Mouse (Mus musculus) layer of hippocampus, postnatal 36 days (tissue): Measurements from ENCODE around the gene Atg14. TPM values are rescaled to one million over a fixed set of nuclear protein-coding genes. Genes with fewer than 3 reads are reported as not detected.

Experiments
- DNase-seq, 2 experiments: peaks; one replicate each; pipeline ENCODE4 v3.0.0; 2022
- total RNA-seq, 2 experiments: library from RNA; stranded (reverse); gene quantifications; 2 replicates each; pipeline ENCODE4 v1.2.3; 2021

The Atg14 gene
- total RNA-seq, 2 experiments from 2014 or later: 18.2 to 18.3 TPM

- DNase-seq: no peak
Observed at GRCm38 (mm10) chr14:47542283-47542682, 28.2 kb downstream of the Atg14 start.

GRCm38 (mm10) chr14:47541325-47541948 lies 29.0 kb downstream of the Atg14 start:
- DNase-seq: no peak

- no peak for DNase-seq
Observed at GRCm38 (mm10) chr14:47535096-47535495, 35.4 kb downstream of the Atg14 start.

GRCm38 (mm10) chr14:47534176-47534525 lies 36.3 kb downstream of the Atg14 start:
- no peak for DNase-seq

GRCm38 (mm10) chr14:47533365-47534175 lies 36.9 kb downstream of the Atg14 start:
- no peak for DNase-seq

GRCm38 (mm10) chr14:47532496-47532895 lies 38.0 kb downstream of the Atg14 start:
- no peak for DNase-seq

GRCm38 (mm10) chr14:47529592-47529991 lies 40.9 kb downstream of the Atg14 start:
- peak; percentile 56 to 57 for DNase-seq

GRCm38 (mm10) chr14:47529019-47529418 lies 41.4 kb downstream of the Atg14 start:
- DNase-seq: peak in 1 of 2 experiments; percentile 43

- DNase-seq: no peak
Observed at GRCm38 (mm10) chr14:47528293-47528692, 42.2 kb downstream of the Atg14 start.

GRCm38 (mm10) chr14:47527833-47528232 lies 42.6 kb downstream of the Atg14 start:
- DNase-seq: no peak

GRCm38 (mm10) chr14:47525861-47526260 lies 44.6 kb downstream of the Atg14 start:
- no peak for DNase-seq

GRCm38 (mm10) chr14:47525374-47525773 lies 45.1 kb downstream of the Atg14 start:
- DNase-seq: no peak

GRCm38 (mm10) chr14:47522301-47522700 lies 48.1 kb downstream of the Atg14 start:
- no peak for DNase-seq

GRCm38 (mm10) chr14:47521609-47522008 lies 48.8 kb downstream of the Atg14 start:
- DNase-seq: no peak

GRCm38 (mm10) chr14:47520751-47521449 lies 49.5 kb downstream of the Atg14 start:
- no peak for DNase-seq

GRCm38 (mm10) chr14:47518619-47519018 lies 51.8 kb downstream of the Atg14 start:
- DNase-seq: no peak

GRCm38 (mm10) chr14:47516755-47517154 lies 53.7 kb downstream of the Atg14 start:
- DNase-seq: no peak

GRCm38 (mm10) chr14:47515636-47516035 lies 54.8 kb downstream of the Atg14 start:
- no peak for DNase-seq

GRCm38 (mm10) chr14:47514816-47515453 lies 55.5 kb downstream of the Atg14 start:
- DNase-seq: no peak

- no peak for DNase-seq
Observed at GRCm38 (mm10) chr14:47513606-47514005, 56.8 kb downstream of the Atg14 start.

- no peak for DNase-seq
Observed at GRCm38 (mm10) chr14:47510244-47510643, 60.2 kb downstream of the Atg14 start.

GRCm38 (mm10) chr14:47508035-47508434 lies 62.4 kb downstream of the Atg14 start:
- DNase-seq: no peak

GRCm38 (mm10) chr14:47506676-47507075 lies 63.8 kb downstream of the Atg14 start:
- no peak for DNase-seq
